Mouse (Mus musculus): ENCODE data around the gene Noct.

DNA sequence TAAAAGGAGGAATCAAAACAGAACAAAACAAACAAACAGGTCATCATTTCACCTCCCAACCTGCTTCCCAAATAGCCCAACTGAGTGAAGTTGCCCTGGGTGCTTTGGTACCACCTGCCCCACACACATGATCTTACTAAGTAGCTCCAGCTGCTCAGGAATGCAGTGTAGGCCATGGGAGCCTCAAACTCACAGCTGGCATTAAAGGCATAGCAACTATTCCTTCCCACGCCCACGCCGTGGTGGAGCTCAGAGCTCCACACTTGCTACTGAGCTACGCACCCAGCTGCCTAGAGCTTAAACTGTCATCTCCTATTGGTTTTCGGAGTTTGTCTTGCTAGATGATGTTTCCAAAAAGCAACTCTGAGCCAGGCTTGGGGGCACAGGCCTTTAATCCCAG is 5.0 kb upstream of the Noct start:
- TF ChIP-seq CTCF (IDR thresholded peaks at IDR 0.05; ENCODE audit: control insufficient read depth, insufficient read depth, insufficient read length) = no peak
- no peak for TF ChIP-seq MYOD1 (IDR thresholded peaks at IDR 0.05; ENCODE audit: control insufficient read depth, insufficient read length, low read depth)
- no peak for TF ChIP-seq CEBPB (IDR thresholded peaks at IDR 0.05; ENCODE audit: low read depth)
- no peak for TF ChIP-seq USF1 (IDR thresholded peaks at IDR 0.05; ENCODE audit: low read depth)
- no peak for TF ChIP-seq FOSL1 (IDR thresholded peaks at IDR 0.05; ENCODE audit: insufficient read depth, low read length, poor library complexity, severe bottlenecking)
- TF ChIP-seq MYOG (IDR thresholded peaks at IDR 0.05; ENCODE audit: control insufficient read depth, extremely low read depth, insufficient read length) = no peak
- no peak for TF ChIP-seq MAX (IDR thresholded peaks at IDR 0.05)
